Mouse (Mus musculus) MN1 (cell line): ENCODE measurements at regions not wholly inside any gene's neighbourhood (a gene's known extent, or its start where the extent isn't known, plus 50 kb on each side); places are given as distances from the start of the nearest gene placed in this dataset.
"Not testable (repeated sequence)": the region's sequence is repeated elsewhere in the genome, so short reads cannot be mapped to it uniquely, and the experiment has no call there.

Experiments used
- DNase-seq: peaks from one replicate; pipeline ENCODE4 v3.0.0-alpha.2; 2016; ENCODE audit warnings: low spot score

DNA sequence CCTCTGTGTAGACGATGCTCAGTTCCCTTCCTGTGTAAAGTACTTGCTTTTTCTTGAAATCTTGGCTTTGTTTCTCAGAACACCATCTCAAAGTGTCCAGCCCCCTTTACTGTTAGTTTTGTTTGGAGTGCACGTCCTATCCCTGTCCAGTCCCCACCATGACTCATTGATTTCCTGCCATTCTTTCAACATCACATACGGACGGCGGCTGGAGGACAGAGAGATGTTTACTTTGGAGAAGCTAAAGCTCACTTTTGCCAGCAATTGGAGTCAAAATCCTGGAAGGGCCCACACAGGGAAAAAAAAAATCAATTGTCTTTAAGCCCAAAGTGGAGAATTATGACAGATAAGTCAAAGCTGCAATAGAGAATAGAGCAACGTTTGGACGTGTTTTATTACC, 51.8 kb downstream of the Gm5426 start:
- peak; percentile 9 for DNase-seq

DNA sequence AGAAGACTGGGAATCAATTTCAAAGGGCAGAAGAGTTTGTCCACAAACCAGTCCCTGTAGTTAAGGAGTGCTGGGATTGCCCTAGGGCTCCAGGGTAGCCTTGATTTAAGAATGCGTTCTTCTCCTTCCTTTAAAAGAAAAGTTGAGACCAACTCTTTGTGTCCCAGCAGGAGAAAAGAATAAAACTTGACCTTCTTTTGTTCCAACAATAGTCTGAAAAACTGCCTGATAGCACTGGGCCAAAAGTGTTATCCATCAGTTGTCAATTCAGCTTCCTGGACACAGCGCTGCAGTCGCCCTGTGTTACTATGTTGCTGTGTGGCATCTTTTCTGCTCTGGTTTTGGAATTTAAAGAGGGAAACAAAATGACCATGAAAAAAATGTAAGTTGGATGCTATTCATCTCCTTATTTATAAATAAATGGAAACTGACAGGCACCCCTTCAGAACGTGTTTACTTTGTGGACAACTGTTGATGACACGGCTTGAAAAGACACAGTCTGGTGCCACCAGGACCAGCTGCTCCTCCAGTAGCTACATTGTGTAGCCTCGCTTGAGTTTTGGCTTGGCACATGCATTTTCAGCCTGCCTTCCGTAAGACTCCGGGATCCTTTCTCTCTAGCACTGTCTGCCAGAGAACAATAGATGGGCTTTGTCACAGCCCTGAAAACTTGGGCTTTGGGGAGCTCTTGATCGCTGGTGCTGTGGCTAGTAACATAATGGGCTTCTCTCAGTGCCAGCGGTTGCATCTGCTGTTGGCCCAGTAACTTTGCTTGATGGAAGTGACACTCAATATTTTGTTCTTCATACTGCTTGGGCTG, 54.0 kb downstream of the Gm5426 start:
- no peak for DNase-seq

DNA sequence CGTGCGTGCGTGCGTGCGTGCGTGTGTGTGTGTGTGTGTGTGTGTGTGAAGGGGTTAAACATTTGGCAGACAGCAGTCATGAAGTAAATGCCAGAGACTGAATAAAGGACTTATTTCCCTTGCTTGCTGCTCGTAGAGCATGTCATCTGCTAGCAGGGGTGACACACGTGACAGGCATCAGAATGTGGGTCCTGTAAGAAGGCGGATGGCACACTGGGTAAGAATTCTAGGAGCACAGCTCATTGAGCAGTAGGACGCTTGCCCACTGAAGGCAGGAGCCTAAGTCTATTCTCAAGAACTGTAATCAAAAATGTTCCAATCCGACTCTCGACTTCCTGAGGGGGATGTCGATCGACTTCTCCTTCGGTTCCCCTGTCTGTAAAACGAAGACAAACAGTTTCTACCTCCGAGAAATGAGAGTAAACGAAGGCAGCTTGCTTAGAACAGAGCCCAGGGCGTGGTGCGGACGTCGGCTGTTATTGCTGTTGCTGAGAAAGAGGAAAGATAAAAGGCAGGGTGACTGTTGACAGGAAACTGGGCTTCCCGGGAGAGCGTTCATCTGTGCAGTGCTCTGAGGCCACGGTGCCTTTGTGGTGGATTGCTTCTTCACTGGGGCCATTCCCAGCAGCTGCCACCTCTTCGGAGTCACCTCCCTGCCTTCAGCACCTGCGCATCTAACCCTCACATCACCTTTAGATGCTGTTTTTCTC, 64.7 kb downstream of the Gm5426 start:
- no peak for DNase-seq

DNA sequence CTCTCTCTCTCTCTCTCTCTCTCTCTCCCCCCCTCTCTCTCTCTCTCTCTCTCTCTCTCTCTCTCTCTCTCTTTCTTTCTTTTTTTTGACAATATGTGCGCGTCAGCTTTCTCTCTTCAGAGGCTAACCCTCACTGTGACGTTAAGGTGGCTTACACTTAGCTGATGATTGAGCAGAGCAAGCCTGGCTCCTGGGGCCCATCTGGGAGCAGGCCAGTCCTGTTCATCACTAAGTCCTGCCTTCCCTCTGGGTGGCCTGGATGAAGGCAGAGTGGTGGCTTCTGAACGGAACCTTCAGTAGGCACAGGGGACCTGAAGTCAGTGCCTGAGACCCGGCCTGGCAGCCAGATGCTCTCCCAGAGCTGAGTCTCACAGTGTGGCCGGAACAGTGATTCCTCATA, 65.5 kb downstream of the Gm5426 start:
- no peak for DNase-seq

DNA sequence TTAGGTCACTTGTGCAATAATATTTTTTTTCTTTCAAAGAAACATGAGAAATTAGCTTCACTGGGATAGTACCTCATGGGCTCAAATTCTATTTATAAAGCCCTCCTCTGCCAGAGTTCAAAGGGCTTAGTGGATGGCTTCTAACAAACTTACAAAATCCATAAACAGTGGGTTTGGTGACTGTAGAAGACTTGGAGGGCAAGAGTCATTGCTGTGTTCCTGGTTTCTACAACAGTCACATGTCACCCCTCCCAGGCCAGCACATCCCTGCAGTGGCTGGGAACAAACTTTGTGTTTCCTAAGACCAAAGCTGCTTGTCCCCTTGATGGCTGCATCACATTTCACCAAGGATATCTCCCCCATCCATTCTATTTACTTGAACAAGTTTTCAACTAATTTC, 66.5 kb downstream of the Gm5426 start:
- no peak for DNase-seq

DNA sequence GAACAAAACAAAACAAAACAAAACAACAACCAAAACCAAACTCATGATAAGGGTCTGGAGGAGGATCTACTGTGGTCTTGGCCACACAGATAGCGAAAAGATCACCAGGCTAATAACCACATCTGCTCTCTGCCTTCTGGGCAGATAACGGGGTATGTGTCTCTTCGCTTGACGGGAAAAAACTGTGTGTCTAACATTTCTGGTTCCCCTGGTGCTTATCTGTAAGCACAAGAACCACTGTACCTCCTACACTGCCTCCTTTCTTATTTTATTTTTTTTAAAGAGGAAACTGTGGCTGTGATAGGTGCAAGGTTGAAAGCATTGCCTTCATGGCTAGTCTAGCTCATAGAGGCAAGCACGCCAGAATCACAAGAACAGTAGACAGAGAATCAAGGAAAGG, 67.8 kb downstream of the Gm5426 start:
- DNase-seq, result no peak

DNA sequence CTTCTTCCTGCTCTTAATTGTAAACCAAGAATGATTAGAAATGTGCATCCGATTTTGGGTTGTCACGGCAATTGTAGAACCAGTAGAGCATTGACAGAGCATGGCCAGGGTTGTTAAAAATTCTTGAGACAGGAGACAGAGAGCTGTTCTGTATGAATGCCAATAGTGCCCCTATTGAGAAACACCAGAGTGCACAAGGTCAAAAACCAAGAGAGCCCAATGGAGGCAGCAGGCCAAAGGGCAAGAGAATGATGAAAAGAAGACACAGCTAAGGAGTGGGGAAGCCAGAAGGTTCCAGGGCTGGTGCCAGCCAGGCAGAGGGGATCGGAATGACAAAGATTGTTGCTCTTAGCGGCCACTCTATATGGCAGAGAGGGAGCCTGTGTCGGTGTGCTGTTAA, 72.8 kb downstream of the Gm5426 start:
- no peak for DNase-seq

DNA sequence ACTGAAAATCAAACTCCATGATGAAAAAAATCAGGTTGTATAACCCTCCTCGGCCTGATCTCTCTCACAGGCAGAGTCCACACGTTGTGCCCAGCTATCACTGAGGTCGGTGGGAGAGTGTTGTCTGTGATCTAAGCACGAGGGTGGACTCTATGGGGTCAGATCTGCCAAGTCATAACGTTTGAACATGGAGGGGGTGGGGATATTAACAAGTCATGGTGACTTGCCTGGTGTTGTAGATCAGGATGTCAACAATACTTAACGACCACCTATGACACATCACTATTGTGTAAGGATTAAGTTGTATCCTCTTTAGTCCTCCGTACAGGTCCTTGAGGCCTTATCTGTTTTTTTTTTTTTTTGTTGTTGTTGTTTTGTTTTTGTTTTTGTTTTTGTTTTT, 74.8 kb downstream of the Gm5426 start:
- no peak for DNase-seq

DNA sequence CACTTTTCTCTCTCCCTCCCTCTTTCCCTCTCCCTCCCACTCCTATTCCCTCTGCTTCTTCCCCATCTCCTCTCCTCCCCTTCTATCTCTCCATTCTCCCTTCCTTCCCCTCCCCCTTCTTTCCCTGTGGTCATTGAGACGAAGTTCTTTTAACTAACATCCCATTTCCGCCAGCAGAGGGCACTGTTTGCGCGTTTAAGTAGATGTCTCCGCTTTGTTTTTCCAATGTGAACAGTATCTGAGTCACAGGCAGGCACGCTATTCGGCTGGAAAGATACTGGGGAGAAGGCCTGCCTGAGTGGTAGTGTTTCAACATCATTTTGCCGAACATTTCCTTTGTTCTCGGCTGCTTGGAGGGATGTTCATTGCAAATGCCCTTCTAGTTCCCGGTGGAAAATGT, 77.5 kb downstream of the Gm5426 start:
- peak; percentile 96 for DNase-seq

DNA sequence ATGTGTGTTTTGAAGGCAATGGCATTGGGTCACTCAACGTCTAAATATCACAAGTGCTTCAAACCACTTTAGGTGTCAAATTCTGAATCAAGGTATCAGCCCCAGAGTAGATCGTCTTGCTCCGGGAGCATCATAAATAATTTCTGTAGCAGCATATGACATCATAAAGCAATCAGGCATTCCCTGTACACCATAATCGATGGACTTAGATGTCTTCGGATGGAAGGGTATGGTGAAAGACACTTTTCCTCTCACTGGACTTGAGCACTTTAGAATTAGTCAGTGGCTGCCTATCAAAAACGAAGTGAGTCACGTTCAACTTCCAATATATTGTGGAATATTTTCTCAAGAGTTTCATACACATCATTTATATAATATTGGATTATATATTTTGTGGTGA, 77.9 kb downstream of the Gm5426 start:
- peak; percentile 12 for DNase-seq

DNA sequence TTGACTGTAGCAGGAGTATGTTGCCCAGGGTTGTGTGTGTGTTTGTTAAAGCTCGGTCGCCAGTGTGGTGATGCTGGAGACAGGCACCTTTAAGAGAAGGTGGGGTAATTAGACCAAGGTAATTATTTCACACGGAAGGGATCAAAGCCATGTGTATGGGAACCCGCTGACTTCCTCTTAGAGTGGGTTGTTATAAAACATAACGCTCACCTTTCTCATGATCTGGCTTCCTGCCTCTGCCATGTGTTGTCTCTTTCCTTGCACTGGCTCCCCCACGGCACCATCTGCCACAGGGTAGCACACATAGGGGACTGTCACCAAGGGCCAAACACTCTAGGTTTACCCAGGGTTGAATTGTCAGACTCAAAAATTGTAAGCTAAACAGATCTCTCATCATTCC, 78.5 kb downstream of the Gm5426 start:
- no peak for DNase-seq

DNA sequence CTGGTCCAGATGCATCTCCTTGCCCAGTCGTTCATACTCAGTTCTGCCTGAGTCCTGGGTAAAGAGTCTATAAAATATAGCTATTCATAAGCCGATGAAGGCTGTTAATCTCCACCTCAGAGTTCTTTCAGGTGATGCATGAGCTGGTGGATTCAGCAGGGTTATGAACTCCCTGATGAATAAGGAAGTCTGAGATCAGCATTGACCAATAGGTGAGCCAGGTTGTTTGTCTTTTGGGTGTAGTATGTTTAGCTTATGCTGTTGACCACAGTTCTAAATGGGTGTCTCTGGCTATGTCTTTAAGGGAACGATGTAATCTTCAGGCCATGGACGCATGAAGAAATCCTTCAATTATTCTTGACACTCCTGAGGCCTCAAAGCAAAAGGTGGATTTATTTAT, 84.3 kb downstream of the Gm5426 start:
- DNase-seq, result no peak

DNA sequence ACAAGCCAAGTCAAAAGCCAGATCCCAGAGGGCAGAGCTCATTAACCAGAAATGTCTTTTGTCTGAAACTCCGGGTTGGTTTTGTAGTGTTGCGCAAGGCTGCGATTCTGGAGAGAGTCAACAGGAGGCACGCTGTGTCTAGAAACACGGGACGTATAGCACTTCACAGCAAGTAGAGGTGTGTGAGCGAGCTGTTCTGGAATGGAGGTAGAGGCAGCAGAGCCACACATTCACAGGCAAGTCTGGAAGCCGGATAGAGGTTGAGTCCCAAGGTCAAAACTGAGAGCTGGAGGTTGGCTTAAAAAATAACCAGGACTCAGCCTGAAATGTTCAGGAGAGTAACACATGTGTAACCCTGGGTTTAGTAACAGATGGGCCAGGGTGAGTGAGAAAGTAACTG, 94.0 kb downstream of the Gm5426 start:
- DNase-seq, result no peak

DNA sequence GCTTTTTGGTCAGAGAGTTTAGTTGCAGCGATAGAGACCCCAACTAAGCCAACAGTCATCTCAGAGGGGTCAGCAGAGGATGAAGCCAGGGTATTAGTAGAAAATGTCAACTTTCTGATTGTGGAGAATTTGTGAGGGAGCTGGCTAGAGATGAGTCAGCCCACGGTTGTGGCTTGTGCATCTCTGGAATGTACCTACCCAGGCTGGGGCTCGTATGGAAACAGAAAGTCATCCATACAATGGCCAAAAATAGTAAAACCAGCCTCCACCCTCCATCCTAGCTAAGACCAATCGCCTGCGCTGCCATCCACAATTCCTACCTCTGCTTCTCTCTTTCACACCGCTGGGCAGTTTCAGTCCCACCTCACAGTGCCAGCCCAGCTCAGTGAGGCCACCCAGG, 94.9 kb downstream of the Gm5426 start:
- DNase-seq, result no peak

DNA sequence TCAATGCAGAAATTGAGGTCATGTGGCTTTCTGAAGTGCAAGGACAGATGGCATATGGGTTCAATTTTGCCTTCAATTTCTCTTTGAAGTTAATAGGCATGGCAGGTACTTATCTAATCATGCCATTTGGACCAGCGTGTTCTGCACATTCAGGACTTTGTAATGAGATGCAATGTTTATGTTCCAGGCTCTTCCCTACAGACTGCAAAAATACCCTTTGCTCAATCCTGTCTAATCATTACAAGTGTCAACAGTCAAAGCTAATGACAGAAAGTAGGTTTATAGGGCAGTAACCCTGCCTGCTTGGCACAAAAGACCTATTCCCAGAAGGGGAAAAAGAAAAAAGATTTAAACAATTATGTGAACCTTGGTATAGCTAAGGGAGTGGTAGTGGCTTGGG, 96.5 kb downstream of the Gm5426 start:
- no peak for DNase-seq

DNA sequence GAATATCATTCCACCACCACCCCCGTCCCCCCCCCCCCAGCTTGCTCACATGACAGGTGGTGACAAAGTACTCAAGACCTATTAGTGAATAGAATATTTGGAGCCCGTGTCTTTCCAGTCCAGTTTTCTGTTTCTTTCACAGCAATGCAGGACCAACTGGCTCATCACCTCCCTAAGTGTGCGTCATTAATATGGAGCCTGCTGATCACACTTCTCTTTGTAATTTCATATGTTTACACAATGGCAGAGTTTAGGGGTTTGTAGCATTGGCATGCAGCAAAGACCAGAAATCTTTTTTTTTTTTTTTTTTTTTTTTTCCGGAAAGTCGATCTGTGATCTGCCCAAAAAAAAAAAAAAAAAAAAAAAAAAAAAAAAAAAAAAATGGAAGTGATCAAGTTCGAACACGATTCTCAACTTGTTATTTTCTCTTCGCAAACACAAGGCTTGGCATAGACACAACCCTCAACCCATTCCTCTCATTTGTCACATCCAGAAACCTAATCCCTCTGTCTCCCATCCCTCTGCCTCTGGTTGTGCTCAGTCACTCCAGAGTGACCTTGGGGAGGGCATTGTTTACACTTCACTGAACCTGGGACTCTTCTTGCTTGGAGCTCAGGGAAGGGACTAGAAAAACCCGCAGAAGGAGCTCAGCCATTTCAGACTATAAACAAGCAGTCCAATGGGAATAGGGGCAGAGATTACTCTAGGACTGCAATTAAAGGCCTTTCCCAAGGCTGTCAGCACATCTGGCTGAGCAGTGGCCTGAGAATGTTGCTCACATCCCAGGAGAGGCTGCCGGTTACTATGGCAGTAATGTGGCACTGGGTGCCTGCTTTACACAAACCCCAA, 98.4 kb downstream of the Gm5426 start:
- DNase-seq, result no peak

DNA sequence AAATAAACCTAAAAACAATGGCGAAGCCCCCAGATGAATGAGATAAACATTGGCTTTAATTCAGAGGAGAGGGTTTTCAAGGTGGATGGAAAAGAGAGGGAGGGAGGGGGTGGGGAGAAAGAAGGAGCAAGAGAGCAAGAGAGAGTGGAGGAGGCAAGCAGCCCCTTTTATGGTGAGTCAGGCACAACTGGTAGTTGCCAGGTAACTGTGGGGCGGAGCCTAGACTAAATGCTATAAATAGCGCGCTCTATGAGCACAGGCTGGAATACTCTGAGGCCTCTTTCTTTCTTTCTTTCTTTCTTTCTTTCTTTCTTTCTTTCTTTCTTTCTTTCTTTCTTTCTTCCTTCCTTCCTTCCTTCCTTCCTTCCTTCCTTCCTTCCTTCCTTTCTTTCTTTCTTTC, 99.6 kb downstream of the Gm5426 start:
- not testable (repeated sequence) for DNase-seq

DNA sequence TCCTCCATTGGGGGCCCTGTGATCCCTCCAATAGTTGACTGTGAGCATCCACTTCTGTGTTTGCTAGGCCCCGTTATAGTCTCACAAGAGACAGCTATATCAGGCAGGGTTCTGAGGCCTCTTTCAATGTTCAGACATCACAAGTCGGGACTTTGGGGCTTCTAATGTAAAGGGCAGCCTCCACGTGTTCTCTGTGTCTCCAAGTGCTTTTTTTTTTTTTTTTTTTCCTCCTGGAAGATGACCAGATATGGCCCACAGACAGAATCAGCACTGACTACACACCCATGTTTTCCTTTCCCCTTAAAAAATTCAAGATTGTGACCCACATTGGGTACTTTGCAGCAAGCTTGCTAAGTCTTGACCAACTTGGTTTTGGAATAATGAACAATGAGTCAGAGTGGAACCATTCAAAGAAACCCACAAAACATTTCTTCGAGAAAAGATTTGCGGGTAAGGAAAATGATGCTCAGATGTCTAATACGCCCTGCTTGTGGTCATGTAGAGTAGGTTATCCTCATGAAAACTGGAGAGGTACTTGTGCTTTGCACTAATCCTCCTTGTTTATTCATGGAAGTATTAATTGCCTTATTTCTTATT, 100.5 kb downstream of the Gm5426 start:
- no peak for DNase-seq

DNA sequence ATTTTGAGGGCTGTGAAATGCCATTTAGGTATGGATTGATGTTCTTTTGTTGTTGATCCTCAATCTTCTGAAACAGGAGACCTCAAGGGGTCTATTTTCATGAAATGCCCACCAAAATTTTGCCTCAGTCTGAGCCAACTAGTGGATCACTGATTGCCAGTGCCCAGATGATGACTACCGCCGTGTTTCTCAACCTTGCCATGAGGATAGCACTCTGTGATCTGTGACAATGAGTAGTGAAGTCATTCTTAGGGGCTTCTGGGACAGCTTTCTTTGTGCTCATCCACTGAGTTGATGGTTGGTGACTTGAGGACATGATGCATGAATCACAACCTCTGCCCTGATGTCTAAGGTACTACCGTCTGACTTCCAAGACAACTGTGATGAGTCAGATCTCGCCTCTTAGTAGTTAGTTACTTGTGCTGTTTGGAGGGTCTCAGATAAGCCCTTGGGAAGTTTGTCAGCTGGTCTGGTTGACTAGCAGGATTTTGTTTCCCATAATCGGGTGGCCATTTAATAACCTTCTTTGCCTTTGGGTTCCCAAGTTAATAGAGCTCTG, 101.2 kb downstream of the Gm5426 start:
- DNase-seq, result no peak

DNA sequence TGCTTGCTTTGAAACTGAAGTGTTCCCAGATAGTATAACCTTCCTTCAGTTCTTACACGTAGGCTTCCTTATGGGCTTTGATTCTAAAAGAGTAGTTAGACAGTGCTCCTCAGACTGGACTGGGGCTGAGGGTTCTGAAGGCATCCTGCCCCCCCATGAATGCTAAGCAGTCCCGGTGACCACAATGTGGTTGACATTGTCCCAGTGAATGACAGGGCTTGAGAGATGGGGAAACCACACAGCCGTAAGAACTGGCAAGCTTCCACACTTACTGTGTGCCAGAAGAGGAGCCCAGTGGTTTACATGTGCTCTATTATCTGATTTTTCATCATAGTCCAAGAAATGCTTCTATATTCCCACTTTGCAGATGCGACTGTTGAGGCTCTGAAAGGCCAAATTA, 101.8 kb downstream of the Gm5426 start:
- DNase-seq, result no peak

DNA sequence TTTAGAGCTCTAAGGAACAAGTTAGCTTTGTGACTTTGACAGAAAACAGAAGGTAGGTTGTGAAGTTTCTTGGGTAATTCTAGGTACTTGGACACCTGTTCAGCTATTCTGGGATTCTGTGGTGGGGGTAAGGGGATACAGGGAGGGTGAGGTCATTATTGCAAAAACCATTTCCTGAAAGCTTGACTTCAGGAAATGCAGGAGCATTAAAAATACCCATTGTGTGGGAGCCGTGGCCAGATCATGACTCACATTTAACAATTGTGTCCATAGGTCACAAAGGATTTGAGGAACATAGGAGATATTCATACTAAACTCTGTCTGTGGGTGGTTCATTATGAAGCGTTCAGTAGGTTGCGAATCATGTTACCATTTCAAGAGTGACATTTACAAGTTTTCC, 102.4 kb downstream of the Gm5426 start:
- no peak for DNase-seq

DNA sequence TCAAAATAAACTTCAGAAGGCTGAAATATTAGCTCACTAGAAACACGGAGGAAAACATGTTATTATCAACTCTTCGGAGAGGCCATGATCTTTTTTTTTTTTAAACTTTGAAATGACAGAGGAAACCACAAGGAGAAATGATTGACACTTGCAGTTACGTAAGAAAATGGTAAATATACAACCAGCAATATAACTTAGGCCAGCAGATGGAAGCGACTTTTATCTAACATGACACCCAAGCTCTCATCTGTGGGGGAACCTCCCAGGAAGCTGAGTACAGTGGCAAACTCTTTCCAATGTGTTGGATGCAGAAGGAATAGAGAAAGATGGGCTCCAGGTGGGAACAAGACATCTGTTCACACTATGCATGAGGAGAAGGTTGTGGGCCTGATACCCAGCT, 104.2 kb downstream of the Gm5426 start:
- DNase-seq, result no peak
